Comparison of ENCODE assay signal across 8 mouse cellular contexts in genomic region chr1:144006542-144006941, GRCm38 (mm10). TPM values are rescaled to one million over a fixed set of nuclear protein-coding genes. Genes with fewer than 3 reads are reported as not detected.
DNase-seq lines count a peak whose midpoint lies in the region; ATAC-seq lines count a peak whose summit lies in the region.

No protein-coding gene starts in this region.

- H3K4me1 ChIP-seq in hindbrain, embryonic 13.5 days (replicated peaks), result peaks cover 22% of the 10 kb centered on the region

- peak overlapping the region; percentile 11; the same call in 1 of the 2 replicates for H3K4me3 ChIP-seq in hindbrain, embryonic 13.5 days

- DNase-seq in Muller cell, postnatal 12 days (ENCODE audit: inconsistent ontology term), result peak; percentile 85
- peak; percentile 42 for DNase-seq in cerebellum, adult 9-11 months
- peak; percentile 52 to 61 for DNase-seq in frontal cortex, postnatal 14 days (ENCODE audit: low spot score in 2 of 2)
- peak; percentile 55 to 62 for DNase-seq in layer of hippocampus, postnatal 36 days
- peak; percentile 89 for DNase-seq in lung, postnatal 36 days
- peak; percentile 71 for DNase-seq in right cerebral cortex, adult 18-20 months
- DNase-seq in urinary bladder, postnatal 14 days (ENCODE audit: low spot score), result peak; percentile 64

- H3K9ac ChIP-seq in hindbrain, embryonic 13.5 days, result 0 out of 2 replicates have a peak overlapping the region, but pooled peaks have one; percentile 24

- H3K9me3 ChIP-seq in hindbrain, embryonic 13.5 days, result no peaks in the 10 kb centered on the region

- no peak for ATAC-seq in hindbrain, embryonic 13.5 days (ENCODE audit: low FRiP score)

- H3K36me3 ChIP-seq in hindbrain, embryonic 13.5 days, result peaks cover 5% of the 10 kb centered on the region

- H3K27ac ChIP-seq in hindbrain, embryonic 13.5 days, result peak overlapping the region; percentile 23; the same call in 1 of the 2 replicates

- H3K4me2 ChIP-seq in hindbrain, embryonic 13.5 days, result peak overlapping the region; percentile 41

- H3K27me3 ChIP-seq in hindbrain, embryonic 13.5 days, result no peaks in the 10 kb centered on the region

- 2% methylated on average over 8 of the region's 8 CpGs for WGBS in hindbrain, embryonic 13.5 days

RNA-seq across cellular contexts. Expression of gene Rgs2, which starts 2.6 kb away (rescaled TPM):
- 132 and 135 TPM in 2 replicates for polyA plus RNA-seq in hindbrain, embryonic 13.5 days (2015; fragmentation: Nextera tagmentation; extraction: Ambion mirVana)
- 10 to 100 TPM; 35.6 to 38.7 TPM for total RNA-seq in layer of hippocampus, postnatal 36 days (2021)
